Comparison of ENCODE assay signal across 9 mouse cellular contexts in the genomic region with DNA sequence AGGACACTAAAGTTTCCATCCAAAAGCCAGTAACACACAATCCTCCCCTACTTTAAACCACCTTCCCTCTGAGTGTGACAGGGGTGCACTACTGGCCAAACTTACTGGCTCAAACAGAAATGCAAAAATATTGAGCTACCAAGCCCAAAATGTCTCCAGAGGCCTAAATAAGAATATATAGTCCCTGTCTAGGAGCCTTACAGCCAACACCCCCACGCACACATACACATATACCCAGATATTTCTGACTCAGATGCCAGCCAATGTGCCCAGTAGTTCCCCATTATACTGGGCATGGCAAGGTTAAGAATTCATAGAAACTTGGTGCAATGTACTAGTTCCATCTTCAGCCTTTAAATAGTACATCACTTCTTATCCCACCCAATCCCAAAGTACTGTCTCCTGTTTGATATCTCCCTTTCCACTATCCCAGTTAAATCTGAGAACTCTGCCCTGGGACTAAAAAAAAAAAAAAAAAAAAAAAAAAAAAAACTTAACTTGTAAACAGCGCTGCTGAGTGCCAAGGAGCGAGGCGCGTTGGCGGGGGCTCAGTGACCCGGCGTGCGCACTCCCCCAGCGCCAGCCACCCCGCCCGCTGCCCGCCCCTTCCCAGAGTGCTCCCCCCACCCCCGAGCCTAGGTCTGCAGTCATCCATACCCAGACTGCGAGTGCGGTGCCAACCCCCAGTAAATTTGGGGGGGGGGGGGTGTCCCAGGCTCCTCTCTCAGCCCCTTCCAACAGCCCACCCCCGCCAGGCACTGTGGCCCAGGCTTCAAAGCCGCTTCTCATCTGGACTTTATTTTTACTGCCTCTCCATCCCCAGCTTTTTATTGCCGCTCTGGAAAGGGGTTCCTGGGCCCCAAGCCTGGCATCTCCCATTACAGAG. TPM values are rescaled to one million over a fixed set of nuclear protein-coding genes. Genes with fewer than 3 reads are reported as not detected.
DNase-seq lines count a peak whose midpoint lies in the region; ATAC-seq and TF ChIP-seq lines count a peak whose summit lies in the region.
"Had no signal": no experiment of that assay in that cellular context is flagged by ENCODE, and none has a peak within 500 bp of the region (broad histone marks: within the 10 kb centered on the region; RNA-seq: fewer than 3 reads in every experiment).

No protein-coding gene starts in this region.

- peak overlapping the region; percentile 71 for H3K4me3 ChIP-seq in kidney, embryonic 16.5 days (ENCODE audit: low read length)
- H3K4me3 ChIP-seq in forebrain, embryonic 13.5 days = peak overlapping the region; percentile 57
- peak overlapping the region; percentile 77 for H3K4me3 ChIP-seq in myocyte

- no peaks in the 10 kb centered on the region for H3K9me3 ChIP-seq in kidney, embryonic 16.5 days (ENCODE audit: low read length)
- H3K9me3 ChIP-seq in forebrain, embryonic 13.5 days (replicated peaks) = no peaks in the 10 kb centered on the region

- no peaks in the 10 kb centered on the region for H3K36me3 ChIP-seq in kidney, embryonic 16.5 days (ENCODE audit: insufficient read depth, low read length)
- H3K36me3 ChIP-seq in forebrain, embryonic 13.5 days (ENCODE audit: poor library complexity, severe bottlenecking) = no peaks in the 10 kb centered on the region
- peaks cover 10% of the 10 kb centered on the region for H3K36me3 ChIP-seq in myocyte (ENCODE audit: control insufficient read depth, insufficient read depth)

- WGBS in kidney, embryonic 16.5 days = 5% methylated on average over 19 of the region's 19 CpGs
- 13% methylated on average over 19 of the region's 19 CpGs for WGBS in forebrain, embryonic 13.5 days

- H3K79me2 ChIP-seq in myocyte (ENCODE audit: control insufficient read depth, insufficient read depth) = peaks cover 49% of the 10 kb centered on the region

- DNase-seq in kidney, adult 9 months = no peak
- DNase-seq in kidney, postnatal 4 days = peak; percentile 41 to 58
- no peak for DNase-seq in layer of hippocampus, adult 18-20 months (ENCODE audit: low spot score in 2 of 2)
- DNase-seq in Muller cell, postnatal 12 days (ENCODE audit: inconsistent ontology term) = no peak
- no peak for DNase-seq in retina, embryonic 14.5 days (ENCODE audit: low spot score)

- no peak for ATAC-seq in kidney, embryonic 16.5 days (ENCODE audit: low FRiP score, low TSS enrichment)
- ATAC-seq in forebrain, embryonic 13.5 days = no peak

- peak overlapping the region; percentile 75 for H3K27ac ChIP-seq in kidney, embryonic 16.5 days (ENCODE audit: low read length)
- no peak overlapping the region for H3K27ac ChIP-seq in forebrain, embryonic 13.5 days

- peak overlapping the region; percentile 19 for H3ac ChIP-seq in myocyte (ENCODE audit: control insufficient read depth, insufficient read length)

- peak overlapping the region; percentile 98 for H3K4me2 ChIP-seq in kidney, embryonic 16.5 days (replicated peaks; ENCODE audit: low read depth, low read length)
- peak overlapping the region; percentile 97 for H3K4me2 ChIP-seq in forebrain, embryonic 13.5 days
- peak overlapping the region; percentile 100 for H3K4me2 ChIP-seq in myocyte (ENCODE audit: low read depth)

- TF ChIP-seq POLR2A in myocyte (IDR thresholded peaks at IDR 0.05; ENCODE audit: insufficient read length, low read depth) = no peak

- no peaks in the 10 kb centered on the region for H3K27me3 ChIP-seq in kidney, embryonic 16.5 days (ENCODE audit: insufficient read depth, low read length)
- H3K27me3 ChIP-seq in forebrain, embryonic 13.5 days = peaks cover 65% of the 10 kb centered on the region
- no peaks in the 10 kb centered on the region for H3K27me3 ChIP-seq in myocyte (ENCODE audit: control insufficient read depth, insufficient read depth, insufficient read length)

- peak overlapping the region; percentile 84 for H3K9ac ChIP-seq in kidney, embryonic 16.5 days (replicated peaks; ENCODE audit: low read length)
- H3K9ac ChIP-seq in forebrain, embryonic 13.5 days = peak overlapping the region; percentile 43; the same call in 1 of the 2 replicates

- H3K4me1 ChIP-seq in kidney, embryonic 16.5 days (ENCODE audit: insufficient read depth, low read length) = peaks cover 60% of the 10 kb centered on the region
- H3K4me1 ChIP-seq in forebrain, embryonic 13.5 days = peaks cover 52% of the 10 kb centered on the region

TF ChIP-seq in myocyte, 11 proteins besides CTCF, POLR2A, EP300 and RAD21:
- TF ChIP-seq MYOG (IDR thresholded peaks at IDR 0.05; ENCODE audit: control insufficient read depth in 1 of 3, insufficient read depth in 1 of 3, insufficient read length in 2 of 3, low read depth in 2 of 3) (no peak), CEBPB (IDR thresholded peaks at IDR 0.05; ENCODE audit: insufficient read depth, poor library complexity, severe bottlenecking) (no peak), TCF12 (IDR thresholded peaks at IDR 0.05; ENCODE audit: insufficient read depth, poor library complexity, severe bottlenecking) (no peak), MYOD1 (IDR thresholded peaks at IDR 0.05; ENCODE audit: control insufficient read depth in 1 of 3, insufficient read length in 2 of 3, low read depth in 2 of 3) (no peak), REST (IDR thresholded peaks at IDR 0.05; ENCODE audit: insufficient read depth, insufficient read length) (no peak), POLR2AphosphoS2 (IDR thresholded peaks at IDR 0.05; ENCODE audit: insufficient read length, low read depth) (no peak), MAX (IDR thresholded peaks at IDR 0.05; ENCODE audit: low read depth) (no peak), TCF3 (IDR thresholded peaks at IDR 0.05; ENCODE audit: insufficient read length, low read depth) (no peak), USF1 (IDR thresholded peaks at IDR 0.05; ENCODE audit: low read depth) (no peak), SRF (IDR thresholded peaks at IDR 0.05; ENCODE audit: control insufficient read depth, insufficient read length, low read depth) (no peak), E2F4 (IDR thresholded peaks at IDR 0.05; ENCODE audit: insufficient read depth) (no peak)

RNA-seq across cellular contexts. Expression of gene Rarg, which starts 12.8 kb away (rescaled TPM):
- 31.9 and 35.4 TPM in 2 replicates for polyA plus RNA-seq in kidney, embryonic 16.5 days (2015; fragmentation: Nextera tagmentation; extraction: Ambion mirVana)
- polyA plus RNA-seq in forebrain, embryonic 13.5 days (2015; fragmentation: Nextera tagmentation; extraction: Ambion mirVana) = 3.2 and 4.2 TPM in 2 replicates
- 63.8 TPM for polyA plus RNA-seq in myocyte (2012; fragmentation: generic; extraction: Trizol)
- total RNA-seq in layer of hippocampus, adult 18-20 months (2021) = 10 to 100 TPM; 11.3 to 13.7 TPM

RNA-seq across cellular contexts. Expression of gene Itgb7, which starts 12.8 kb away (rescaled TPM):
- 1.4 and 1.9 TPM in 2 replicates for polyA plus RNA-seq in kidney, embryonic 16.5 days (2015; fragmentation: Nextera tagmentation; extraction: Ambion mirVana)
- polyA plus RNA-seq in forebrain, embryonic 13.5 days (2015; fragmentation: Nextera tagmentation; extraction: Ambion mirVana) = 0.32 and 0.48 TPM in 2 replicates
- polyA plus RNA-seq in myocyte (2012; fragmentation: generic; extraction: Trizol) = 2.0 TPM
- total RNA-seq in layer of hippocampus, adult 18-20 months (2021) = 1 to 10 TPM in 1 of 2 experiments, under 1 TPM in 1; 0.76 to 1.9 TPM

RNA-seq across cellular contexts. Expression of gene Gm9918, which starts 25.8 kb away (rescaled TPM):
- polyA plus RNA-seq in kidney, embryonic 16.5 days (2015; fragmentation: Nextera tagmentation; extraction: Ambion mirVana) = 0.36 and 0.89 TPM in 2 replicates
- 0.09 TPM in 1 of 2 replicates, not detected in the other for polyA plus RNA-seq in forebrain, embryonic 13.5 days (2015; fragmentation: Nextera tagmentation; extraction: Ambion mirVana)
- not detected for polyA plus RNA-seq in myocyte (2012; fragmentation: generic; extraction: Trizol)
- not detected for total RNA-seq in layer of hippocampus, adult 18-20 months (2021)
- polyA plus RNA-seq: large intestine, adult 2 months had no signal

RNA-seq across cellular contexts. Expression of gene Mfsd5, which starts 34.7 kb away (rescaled TPM):
- polyA plus RNA-seq in kidney, embryonic 16.5 days (2015; fragmentation: Nextera tagmentation; extraction: Ambion mirVana) = 76.5 and 78.8 TPM in 2 replicates
- 46.7 and 48.9 TPM in 2 replicates for polyA plus RNA-seq in forebrain, embryonic 13.5 days (2015; fragmentation: Nextera tagmentation; extraction: Ambion mirVana)
- 83.3 TPM for polyA plus RNA-seq in myocyte (2012; fragmentation: generic; extraction: Trizol)
- total RNA-seq in layer of hippocampus, adult 18-20 months (2021) = 10 to 100 TPM; 34.6 to 38.9 TPM

RNA-seq across cellular contexts. Expression of gene Csad, which starts 40.0 kb away (rescaled TPM):
- polyA plus RNA-seq in kidney, embryonic 16.5 days (2015; fragmentation: Nextera tagmentation; extraction: Ambion mirVana) = 131 and 153 TPM in 2 replicates
- polyA plus RNA-seq in forebrain, embryonic 13.5 days (2015; fragmentation: Nextera tagmentation; extraction: Ambion mirVana) = 42.7 and 46.4 TPM in 2 replicates
- 18.8 TPM for polyA plus RNA-seq in myocyte (2012; fragmentation: generic; extraction: Trizol)
- total RNA-seq in layer of hippocampus, adult 18-20 months (2021) = 10 to 100 TPM; 33.3 to 37.4 TPM

Comparison
In these comparisons a context has a peak if more than half of its experiments do, and no peak if none do; other contexts are left out.
1. DNase-seq: peak in kidney, postnatal 4 days (2 of 2); none in kidney, adult 9 months (single experiment), layer of hippocampus, adult 18-20 months (0 of 2), Muller cell, postnatal 12 days (single experiment) and retina, embryonic 14.5 days (single experiment).
2. Peak in every context shown above with its lines, with median percentiles within 50 percentile points of each other: H3K4me2 ChIP-seq and H3K4me3 ChIP-seq.